Mouse (Mus musculus) heart, embryonic 13.5 days (tissue): ENCODE data around the gene Acvrl1. TPM values are rescaled to one million over a fixed set of nuclear protein-coding genes. Genes with fewer than 3 reads are reported as not detected.

Source experiments
- ATAC-seq: fragments of 200-750 bp; cut with Nextera tagmentation; 2 replicates; pipeline ENCODE4 v1.8.0; 2017; ENCODE audit warnings: moderate TSS enrichment; ENCODE audit not compliant: insufficient number of reproducible peaks, low FRiP score, low TSS enrichment; ENCODE audit errors: extremely low read depth
- H3K27ac ChIP-seq: fragments of 300-500 bp; sonication (generic); replicated peaks from 2 replicates; pipeline ENCODE4 v1.5.1; 2015; ENCODE audit warnings: moderate library complexity, mild to moderate bottlenecking, inconsistent platforms
- H3K27me3 ChIP-seq: fragments of 300-500 bp; sonication (generic); replicated peaks from 2 replicates; pipeline ENCODE4 v1.6.1; 2015; ENCODE audit warnings: mild to moderate bottlenecking, inconsistent platforms
- H3K36me3 ChIP-seq: fragments of 300-500 bp; sonication (generic); 2 replicates; pipeline ENCODE4 v1.6.1; 2015; ENCODE audit warnings: mild to moderate bottlenecking, inconsistent platforms
- H3K4me1 ChIP-seq: fragments of 300-500 bp; sonication (generic); 2 replicates; pipeline ENCODE4 v1.6.1; 2015; ENCODE audit warnings: inconsistent platforms
- H3K4me2 ChIP-seq: fragments of 300-500 bp; sonication (generic); 2 replicates; pipeline ENCODE4 v1.6.1; 2015; ENCODE audit warnings: inconsistent platforms, mild to moderate bottlenecking, moderate library complexity
- H3K4me3 ChIP-seq: fragments of 300-500 bp; sonication (generic); 2 replicates; pipeline ENCODE4 v1.5.1; 2015; ENCODE audit warnings: moderate library complexity, mild to moderate bottlenecking, inconsistent platforms
- H3K9ac ChIP-seq: fragments of 300-500 bp; sonication (generic); 2 replicates; pipeline ENCODE4 v1.6.1; 2015; ENCODE audit warnings: inconsistent platforms, mild to moderate bottlenecking, moderate library complexity
- H3K9me3 ChIP-seq: fragments of 300-500 bp; sonication (generic); 2 replicates; pipeline ENCODE4 v1.6.1; 2016; ENCODE audit warnings: inconsistent platforms
- WGBS: fragments of 180-500 bp; shearing (Covaris S2); methylation state at CpG from one replicate; pipeline ENCODE4 v1.1.7; 2015; ENCODE audit warnings: mixed read lengths; 5-methylcytosine and 5-hydroxymethylcytosine counted together
- polyA plus RNA-seq: library from polyadenylated mRNA; unstranded; fragments of >200 nt; fragmentation: Nextera tagmentation; extraction: Ambion mirVana; gene quantifications from 2 replicates; pipeline ENCODE4 v1.2.1, GENCODE M21; 2015

Gene Acvrl1
- polyA plus RNA-seq, 1 experiment from 2014 or later: 7.0 TPM

GRCm38 (mm10) chr15:101182676-101183075 is 54.4 kb downstream of the Acvrl1 start:
- peaks cover 3% of the 10 kb centered on the region; the same call in 1 of the 2 replicates for H3K9me3 ChIP-seq
- no peak for ATAC-seq
- H3K9ac ChIP-seq: no peak overlapping the region
- 0 out of 2 replicates have a peak overlapping the region, but pooled peaks have one; percentile 20 for H3K27ac ChIP-seq
- H3K4me1 ChIP-seq: peaks cover 43% of the 10 kb centered on the region
- 50% methylated on average over 5 of the region's 5 CpGs for WGBS
- no peak overlapping the region for H3K4me3 ChIP-seq
- peaks cover 16% of the 10 kb centered on the region for H3K36me3 ChIP-seq
- no peaks in the 10 kb centered on the region for H3K27me3 ChIP-seq
- no peak overlapping the region for H3K4me2 ChIP-seq

- no peak overlapping the region for H3K27ac ChIP-seq
- H3K36me3 ChIP-seq: peaks cover 16% of the 10 kb centered on the region
- no peak overlapping the region for H3K4me3 ChIP-seq
- 96% methylated on average over 8 of the region's 8 CpGs for WGBS
- peaks cover 41% of the 10 kb centered on the region for H3K4me1 ChIP-seq
- peaks cover 3% of the 10 kb centered on the region; the same call in 1 of the 2 replicates for H3K9me3 ChIP-seq
- H3K4me2 ChIP-seq: no peak overlapping the region
- no peak overlapping the region for H3K9ac ChIP-seq
- H3K27me3 ChIP-seq: no peaks in the 10 kb centered on the region
- ATAC-seq: no peak
Observed at GRCm38 (mm10) chr15:101184300-101184699, 56.0 kb downstream of the Acvrl1 start.

- Histone ChIP-seq H3K4me3 (no peak overlapping the region), H3K27me3 (no peaks in the 10 kb centered on the region), H3K9ac (no peak overlapping the region), H3K4me2 (no peak overlapping the region), H3K9me3 (peaks cover 3% of the 10 kb centered on the region; the same call in 1 of the 2 replicates), H3K4me1 (peaks cover 42% of the 10 kb centered on the region), H3K36me3 (peaks cover 16% of the 10 kb centered on the region), H3K27ac (no peak overlapping the region)
- ATAC-seq: no peak
- WGBS: 93% methylated on average over 3 of the region's 3 CpGs
Observed at GRCm38 (mm10) chr15:101185549-101185948, 57.2 kb downstream of the Acvrl1 start.

GRCm38 (mm10) chr15:101187907-101188306 is 59.6 kb downstream of the Acvrl1 start:
- Histone ChIP-seq H3K36me3 (peaks cover 16% of the 10 kb centered on the region), H3K27ac (no peak overlapping the region), H3K4me1 (peaks cover 53% of the 10 kb centered on the region), H3K4me3 (no peak overlapping the region), H3K9ac (no peak overlapping the region), H3K4me2 (no peak overlapping the region), H3K27me3 (no peaks in the 10 kb centered on the region), H3K9me3 (peaks cover 3% of the 10 kb centered on the region; the same call in 1 of the 2 replicates)
- ATAC-seq: no peak
- WGBS: 77% methylated on average over 5 of the region's 5 CpGs

- Histone ChIP-seq H3K27me3 (no peaks in the 10 kb centered on the region), H3K9me3 (peaks cover 3% of the 10 kb centered on the region; the same call in 1 of the 2 replicates), H3K27ac (peak overlapping the region; percentile 89; the same call in 1 of the 2 replicates), H3K9ac (0 out of 2 replicates have a peak overlapping the region, but pooled peaks have one; percentile 15), H3K36me3 (peaks cover 28% of the 10 kb centered on the region), H3K4me1 (peaks cover 67% of the 10 kb centered on the region), H3K4me3 (no peak overlapping the region), H3K4me2 (no peak overlapping the region)
- ATAC-seq: no peak
- WGBS: 74% methylated on average over 10 of the region's 10 CpGs
Observed at GRCm38 (mm10) chr15:101189981-101190761, 61.8 kb downstream of the Acvrl1 start.

- 33% methylated on average over 5 of the region's 5 CpGs for WGBS
- peak overlapping the region; percentile 89 for H3K27ac ChIP-seq
- ATAC-seq: no peak
Observed at GRCm38 (mm10) chr15:101190762-101191150, 62.4 kb downstream of the Acvrl1 start.

GRCm38 (mm10) chr15:101191459-101192259 is 63.3 kb downstream of the Acvrl1 start:
- WGBS: 16% methylated on average over 13 of the region's 13 CpGs
- H3K4me2 ChIP-seq: peak overlapping the region; percentile 34
- ATAC-seq: no peak
- H3K27me3 ChIP-seq: no peaks in the 10 kb centered on the region
- no peaks in the 10 kb centered on the region for H3K9me3 ChIP-seq
- H3K4me3 ChIP-seq: no peak overlapping the region
- peak overlapping the region; percentile 28 for H3K9ac ChIP-seq
- H3K36me3 ChIP-seq: peaks cover 30% of the 10 kb centered on the region
- peaks cover 71% of the 10 kb centered on the region for H3K4me1 ChIP-seq
- H3K27ac ChIP-seq: peak overlapping the region; percentile 89

More at GRCm38 (mm10) chr15:101190762-101191150, 62.4 kb downstream of the Acvrl1 start:
- H3K4me3 ChIP-seq: no peak overlapping the region
- peaks cover 28% of the 10 kb centered on the region for H3K36me3 ChIP-seq
- peaks cover 71% of the 10 kb centered on the region for H3K4me1 ChIP-seq
- H3K27me3 ChIP-seq: no peaks in the 10 kb centered on the region
- H3K9me3 ChIP-seq: no peaks in the 10 kb centered on the region
- no peak overlapping the region for H3K4me2 ChIP-seq
- H3K9ac ChIP-seq: no peak overlapping the region

- peak overlapping the region; percentile 34 for H3K4me2 ChIP-seq
- peaks cover 71% of the 10 kb centered on the region for H3K4me1 ChIP-seq
- no peak overlapping the region for H3K4me3 ChIP-seq
- H3K9ac ChIP-seq: peak overlapping the region; percentile 28
- 41% methylated on average over 7 of the region's 7 CpGs for WGBS
- peaks cover 36% of the 10 kb centered on the region for H3K36me3 ChIP-seq
- H3K27me3 ChIP-seq: no peaks in the 10 kb centered on the region
- ATAC-seq: no peak
- no peaks in the 10 kb centered on the region for H3K9me3 ChIP-seq
- H3K27ac ChIP-seq: peak overlapping the region; percentile 89
Observed at GRCm38 (mm10) chr15:101192260-101192640, 63.9 kb downstream of the Acvrl1 start.

GRCm38 (mm10) chr15:101192651-101193050 is 64.3 kb downstream of the Acvrl1 start:
- no peaks in the 10 kb centered on the region for H3K9me3 ChIP-seq
- ATAC-seq: no peak
- peak overlapping the region; percentile 24; the same call in 1 of the 2 replicates for H3K4me2 ChIP-seq
- peaks cover 71% of the 10 kb centered on the region for H3K4me1 ChIP-seq
- H3K27me3 ChIP-seq: no peaks in the 10 kb centered on the region
- WGBS: 58% methylated on average over 7 of the region's 7 CpGs
- peak overlapping the region; percentile 89 for H3K27ac ChIP-seq
- H3K36me3 ChIP-seq: peaks cover 40% of the 10 kb centered on the region
- no peak overlapping the region for H3K4me3 ChIP-seq
- H3K9ac ChIP-seq: peak overlapping the region; percentile 28

GRCm38 (mm10) chr15:101193971-101194370 is 65.6 kb downstream of the Acvrl1 start:
- ATAC-seq: no peak
- peaks cover 49% of the 10 kb centered on the region for H3K36me3 ChIP-seq
- no peaks in the 10 kb centered on the region for H3K27me3 ChIP-seq
- no peak overlapping the region for H3K4me3 ChIP-seq
- H3K4me2 ChIP-seq: no peak overlapping the region
- H3K9me3 ChIP-seq: no peaks in the 10 kb centered on the region
- no peak overlapping the region for H3K27ac ChIP-seq
- peaks cover 60% of the 10 kb centered on the region for H3K4me1 ChIP-seq
- H3K9ac ChIP-seq: no peak overlapping the region
- 89% methylated on average over 6 of the region's 6 CpGs for WGBS
